Comparison of ENCODE assay signal across 8 mouse cellular contexts in the genomic region with DNA sequence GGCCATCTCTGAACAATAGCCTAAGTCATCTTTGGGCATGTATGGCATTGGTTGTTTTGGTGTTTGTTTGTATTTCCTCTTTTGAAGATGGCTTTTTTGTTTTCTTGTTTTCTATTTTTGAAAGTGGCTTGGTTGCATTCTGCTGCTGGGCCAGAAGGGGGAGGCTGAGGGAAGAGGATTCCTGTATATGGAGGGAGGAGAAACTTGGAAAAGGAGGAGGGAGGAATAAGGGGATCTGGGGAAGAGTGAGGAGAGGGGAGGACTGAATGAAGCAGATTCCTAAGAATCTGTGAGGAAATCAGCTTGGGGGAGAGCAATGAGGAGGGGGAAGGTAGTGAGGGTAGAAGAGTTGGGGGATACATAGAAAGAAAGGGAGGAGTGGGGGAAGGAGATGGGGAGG.
DNase-seq lines count a peak whose midpoint lies in the region; ATAC-seq and TF ChIP-seq lines count a peak whose summit lies in the region.

No protein-coding gene starts in this region.

- H3K36me3 ChIP-seq in heart, postnatal 0 days (replicated peaks; ENCODE audit: control insufficient read depth, insufficient read depth, low read length), result no peaks in the 10 kb centered on the region
- H3K36me3 ChIP-seq in heart, embryonic 10.5 days, result no peaks in the 10 kb centered on the region

- peak; percentile 79 for TF ChIP-seq CTCF in heart, postnatal 0 days (IDR thresholded peaks at IDR 0.05; ENCODE audit: low read depth)
- TF ChIP-seq CTCF in cortical plate, adult 2 months (IDR thresholded peaks at IDR 0.05; ENCODE audit: extremely low read depth, insufficient read depth, low read length), result peak; percentile 56

- TF ChIP-seq POLR2A in cortical plate, adult 2 months (IDR thresholded peaks at IDR 0.05; ENCODE audit: extremely low read depth, insufficient read depth, low read length), result no peak

- no peaks in the 10 kb centered on the region for H3K27me3 ChIP-seq in heart, postnatal 0 days (ENCODE audit: control insufficient read depth, insufficient read depth, low read length)
- H3K27me3 ChIP-seq in heart, embryonic 10.5 days (ENCODE audit: insufficient read depth, poor library complexity, severe bottlenecking), result peaks cover 21% of the 10 kb centered on the region; the same call in 1 of the 2 replicates

- no peak overlapping the region for H3K27ac ChIP-seq in heart, postnatal 0 days (ENCODE audit: low read depth)
- no peak overlapping the region for H3K27ac ChIP-seq in heart, embryonic 10.5 days
- H3K27ac ChIP-seq in cortical plate, adult 2 months (ENCODE audit: insufficient read depth, low read length), result no peak overlapping the region

- H3K4me1 ChIP-seq in heart, postnatal 0 days (ENCODE audit: control insufficient read depth, insufficient read depth), result no peaks in the 10 kb centered on the region; the same call in 1 of the 2 replicates
- H3K4me1 ChIP-seq in heart, embryonic 10.5 days, result no peaks in the 10 kb centered on the region
- H3K4me1 ChIP-seq in cortical plate, adult 2 months (ENCODE audit: control insufficient read depth, insufficient read depth, low read length), result no peaks in the 10 kb centered on the region

- TF ChIP-seq EP300 in heart, postnatal 0 days (IDR thresholded peaks at IDR 0.05; ENCODE audit: low read depth), result no peak

- no peak for ATAC-seq in heart, postnatal 0 days (ENCODE audit: insufficient read depth, low read depth)
- ATAC-seq in megakaryocyte progenitor cell, adult 5-6 weeks (replicated peaks; ENCODE audit: poor library complexity), result no peak

- DNase-seq in heart, postnatal 0 days (ENCODE audit: low spot score), result peak; percentile 57
- no peak for DNase-seq in heart, embryonic 10.5 days (ENCODE audit: low spot score)
- DNase-seq in ovary, postnatal 14 days (ENCODE audit: low spot score), result peak; percentile 25
- no peak for DNase-seq in ovary, postnatal 10 days (ENCODE audit: low spot score)
- peak; percentile 71 to 72 for DNase-seq in kidney, postnatal 4 days
- peak; percentile 22 for DNase-seq in right cerebral cortex, postnatal 25 days

- no peak overlapping the region for H3K4me2 ChIP-seq in heart, postnatal 0 days (ENCODE audit: low read depth, low read length)

- H3K9me3 ChIP-seq in heart, postnatal 0 days (replicated peaks; ENCODE audit: control insufficient read depth, low read length), result no peaks in the 10 kb centered on the region
- H3K9me3 ChIP-seq in heart, embryonic 10.5 days, result no peaks in the 10 kb centered on the region

- no peak overlapping the region for H3K4me3 ChIP-seq in heart, postnatal 0 days (ENCODE audit: low read depth, low read length)
- no peak overlapping the region for H3K4me3 ChIP-seq in heart, embryonic 10.5 days
- no peak overlapping the region for H3K4me3 ChIP-seq in cortical plate, adult 2 months (ENCODE audit: insufficient read depth, low read length)

- no peak overlapping the region for H3K9ac ChIP-seq in heart, postnatal 0 days (replicated peaks; ENCODE audit: low read depth, low read length)

Comparison
In these comparisons a context has a peak if more than half of its experiments do, and no peak if none do; other contexts are left out.
1. DNase-seq: peak in heart, postnatal 0 days (single experiment), ovary, postnatal 14 days (single experiment), kidney, postnatal 4 days (2 of 2) and right cerebral cortex, postnatal 25 days (single experiment); none in heart, embryonic 10.5 days (single experiment) and ovary, postnatal 10 days (single experiment).